Mouse (Mus musculus) heart, adult 2 months (tissue): ENCODE data around the gene Col4a1.
A peak's percentile ranks its signal among the peaks of the same experiment; 100 is the strongest.

ENCODE experiments used
- CTCF ChIP-seq: fragments of 200-600 bp; IDR thresholded peaks from 2 replicates; pipeline ENCODE4 v1.8.1; 2022; ENCODE audit warnings: antibody characterized with exemption, mild to moderate bottlenecking, moderate library complexity
- EP300 ChIP-seq: fragments of 200-500 bp; IDR thresholded peaks from 2 replicates; pipeline ENCODE4 v1.6.1; 2011; ENCODE audit warnings: low read depth, low read length, control low read depth; ENCODE audit not compliant: insufficient read depth
- POLR2A ChIP-seq: fragments of 200-500 bp; IDR thresholded peaks from 2 replicates; pipeline ENCODE4 v1.6.1; 2011; ENCODE audit warnings: mild to moderate bottlenecking, low read depth, low read length, control low read depth; ENCODE audit not compliant: insufficient read depth

DNA sequence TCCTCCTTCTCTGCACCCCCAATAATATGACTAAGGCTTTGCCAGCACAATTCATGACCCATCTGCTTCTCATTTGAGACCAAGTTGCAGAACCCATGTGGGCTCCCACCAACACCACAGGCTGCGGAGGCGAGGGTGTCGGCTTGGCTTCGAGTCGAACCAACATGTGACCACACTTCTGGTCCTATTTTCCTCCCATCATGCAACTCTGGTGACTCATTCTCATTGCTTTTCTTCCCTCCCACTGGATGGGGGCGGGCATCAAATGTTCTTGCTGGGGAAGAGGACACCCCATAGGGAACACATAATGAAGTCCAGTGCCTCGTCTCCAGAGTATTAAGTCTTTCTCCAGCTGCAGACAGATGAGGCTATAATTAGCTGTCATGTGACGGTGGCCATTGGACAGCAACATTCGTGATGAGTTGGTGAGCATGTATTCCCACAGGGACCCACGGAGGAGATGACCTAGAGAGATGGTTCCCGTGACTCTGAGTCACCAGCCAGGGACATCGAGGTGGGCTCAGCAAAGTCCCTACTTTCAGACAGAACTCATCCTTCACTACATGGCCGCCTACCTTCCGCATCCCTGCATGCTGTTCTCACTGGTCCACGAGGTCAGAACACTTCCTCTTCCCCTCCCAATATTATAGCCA lies 39.0 kb downstream of the Col4a1 start:
- TF ChIP-seq EP300 (peak; percentile 67; the same call in 1 of the 2 replicates), CTCF (no peak), POLR2A (no peak)
